Mouse (Mus musculus) erythroblast, embryonic 14.5 days (primary cell): ENCODE data around the gene Nras.

Source experiments
- GATA1 ChIP-seq: IDR thresholded peaks from 2 replicates; pipeline ENCODE4 v1.6.1; 2012; ENCODE audit warnings: low read length, inconsistent platforms, mixed read lengths
- TAL1 ChIP-seq: IDR thresholded peaks from 3 replicates; pipeline ENCODE4 v1.6.1; 2012; ENCODE audit warnings: low read length, inconsistent platforms, mixed read lengths

DNA sequence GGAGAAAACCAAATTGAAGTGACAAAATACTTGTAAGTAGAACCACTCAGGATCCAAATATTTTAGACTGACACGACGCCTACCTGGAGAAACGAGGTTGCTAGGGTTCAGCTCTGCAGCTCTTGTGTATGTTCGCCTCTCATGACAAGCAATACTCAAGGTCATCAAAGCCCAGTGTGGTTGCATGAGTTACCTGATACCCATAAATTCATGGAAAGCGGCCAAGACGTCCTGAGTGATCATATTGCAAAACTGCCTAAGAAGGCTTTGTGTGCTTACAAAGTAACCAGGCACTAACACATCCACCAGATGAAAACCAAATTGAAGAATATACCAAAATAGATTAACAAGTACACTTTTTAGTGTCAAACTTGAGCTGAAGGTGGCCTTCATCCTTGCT is 10.9 kb downstream of the Nras start:
- TF ChIP-seq GATA1 (no peak), TAL1 (no peak)
